Mouse (Mus musculus) adrenal gland, adult (tissue): ENCODE measurements around the gene Auts2.

Source experiments
- DNase-seq, 2 experiments: peaks; one replicate each; pipeline ENCODE4 v3.0.0; 2022 to 2023; ENCODE audit warnings: low spot score in 1 of 2; ENCODE audit not compliant: inconsistent age in 2 of 2

Gene Auts2

DNA sequence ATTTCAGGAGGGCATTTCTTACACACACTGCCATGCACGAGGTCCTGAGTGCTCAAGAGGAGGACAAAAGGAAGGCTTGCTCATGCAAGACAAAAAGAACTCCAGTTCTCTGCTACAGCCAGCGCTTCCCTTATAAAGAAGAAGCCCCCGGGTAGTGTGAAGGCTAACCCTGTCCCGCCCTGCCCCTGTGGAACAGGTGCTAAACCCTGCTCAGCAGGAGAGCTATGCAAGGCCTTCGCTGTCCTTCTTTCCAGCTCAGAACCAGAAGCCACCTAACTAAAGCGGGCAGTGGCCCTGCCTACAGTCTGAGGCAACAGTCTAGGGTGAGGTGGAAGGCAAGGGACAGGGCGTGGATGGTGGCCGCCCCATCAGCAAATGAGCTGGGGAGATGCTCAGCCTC is 947.4 kb downstream of the Auts2 start:
- no peak for DNase-seq

GRCm38 (mm10) chr5:131594597-131594996 is 948.5 kb downstream of the Auts2 start:
- DNase-seq: no peak

DNA sequence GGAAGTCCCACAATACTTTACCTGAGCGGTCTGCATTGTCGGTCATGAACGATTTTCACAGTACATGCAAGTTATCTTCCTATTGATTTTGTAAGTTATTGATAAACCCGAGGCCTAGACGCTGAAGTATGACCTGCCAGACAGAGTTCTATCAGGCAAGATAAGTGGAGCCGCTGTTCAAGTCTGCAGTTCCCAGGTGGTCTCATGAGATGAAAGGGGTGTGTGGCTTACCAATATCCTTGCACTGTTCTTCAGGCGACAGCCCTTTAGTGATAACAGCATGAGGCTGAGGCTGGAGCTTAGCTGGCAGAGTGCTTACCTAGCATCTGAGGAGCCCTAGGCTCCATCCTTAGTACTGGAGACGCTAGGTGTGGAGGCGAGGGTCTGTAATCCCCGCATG is 949.9 kb downstream of the Auts2 start:
- DNase-seq: no peak

- no peak for DNase-seq
These were observed 953.1 kb downstream of the Auts2 start for GRCm38 (mm10) chr5:131589948-131590467.

DNA sequence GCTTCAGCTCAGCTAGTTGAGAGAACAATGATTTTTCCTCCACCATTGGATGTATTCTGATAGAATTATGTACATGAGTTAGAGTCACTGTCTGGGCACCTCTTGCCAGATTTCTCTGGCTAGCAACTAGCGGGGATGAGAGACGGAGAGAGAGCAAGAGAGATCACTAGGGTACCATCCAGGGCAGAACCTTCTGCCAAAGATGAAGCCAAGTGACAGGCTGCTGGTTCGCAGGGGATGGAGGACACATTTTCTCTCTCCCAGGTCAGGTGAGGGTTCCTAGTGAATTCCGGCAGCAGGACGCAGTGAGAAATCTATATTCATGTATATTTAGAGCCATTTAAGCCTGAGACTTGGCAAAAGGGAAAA is 956.8 kb downstream of the Auts2 start:
- DNase-seq: no peak

DNA sequence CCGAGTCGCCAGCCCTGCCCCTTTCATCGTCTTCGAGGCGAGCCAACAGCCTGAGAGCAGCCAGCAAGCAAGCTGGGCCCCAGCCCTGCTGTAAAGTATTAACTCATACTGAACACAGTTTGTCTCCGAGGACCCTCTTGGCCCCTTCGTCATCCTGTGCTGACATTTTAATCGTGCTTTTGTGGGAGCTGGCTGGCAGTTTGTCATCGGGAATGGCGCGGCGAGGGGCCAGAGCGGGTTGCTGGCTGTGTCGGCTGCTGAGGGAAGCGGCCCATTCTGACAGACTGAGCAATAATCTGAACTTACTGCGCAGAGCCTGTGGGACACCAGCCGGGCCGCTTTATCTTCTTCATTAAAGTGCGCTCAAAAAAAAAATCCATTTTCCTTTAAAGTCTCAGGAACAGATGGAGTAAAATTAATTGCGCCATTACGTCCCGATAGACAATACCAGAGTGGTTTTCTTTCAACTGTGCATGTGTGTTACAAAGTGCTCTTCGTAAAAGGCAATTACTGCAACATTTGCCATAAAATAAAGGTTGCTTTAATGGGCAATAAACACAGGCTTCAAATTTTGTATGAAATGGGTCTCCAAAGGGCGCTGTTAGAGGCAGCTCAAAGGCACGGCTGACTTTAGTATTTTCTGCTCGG is 957.3 kb downstream of the Auts2 start:
- DNase-seq: no peak

- no peak for DNase-seq
These were observed 958.6 kb downstream of the Auts2 start for GRCm38 (mm10) chr5:131584260-131585135.

GRCm38 (mm10) chr5:131581110-131582050 is 961.8 kb downstream of the Auts2 start:
- no peak for DNase-seq

GRCm38 (mm10) chr5:131578737-131579136 is 964.4 kb downstream of the Auts2 start:
- DNase-seq: no peak

- DNase-seq: no peak
These were observed 967.3 kb downstream of the Auts2 start for GRCm38 (mm10) chr5:131575733-131576265.

GRCm38 (mm10) chr5:131575086-131575514 is 968.0 kb downstream of the Auts2 start:
- DNase-seq: no peak

DNA sequence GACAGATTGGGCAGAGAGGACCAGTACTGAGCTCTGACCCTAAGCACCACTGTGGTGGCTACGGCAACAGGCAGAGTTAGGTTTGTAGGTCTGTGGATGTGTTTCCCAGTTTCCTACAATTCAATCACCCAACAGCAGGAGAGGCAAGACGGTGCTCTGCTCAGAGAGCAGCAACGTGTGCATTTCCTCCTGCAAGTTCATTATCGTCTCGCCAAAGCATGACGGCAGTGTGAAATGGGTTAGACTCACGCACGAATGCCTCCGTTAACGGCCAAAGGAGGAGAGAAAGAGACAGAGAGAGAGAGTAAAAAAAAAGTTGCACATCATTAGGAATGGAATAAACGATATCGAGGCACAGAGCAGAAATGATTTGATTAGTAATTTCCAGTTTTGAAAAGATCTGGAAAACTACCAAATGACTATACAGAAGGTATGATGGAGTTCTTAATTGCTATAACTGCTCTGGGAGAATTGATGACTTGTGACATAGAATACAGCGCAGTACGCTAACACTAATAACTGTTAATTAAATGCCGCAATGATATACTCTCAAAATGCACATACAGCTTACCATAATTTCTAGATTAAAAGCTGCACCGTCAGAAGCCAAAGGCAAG is 968.6 kb downstream of the Auts2 start:
- no peak for DNase-seq

- no peak for DNase-seq
These were observed 969.6 kb downstream of the Auts2 start for GRCm38 (mm10) chr5:131573296-131574177.

- peak; percentile 77 to 94 for DNase-seq
These were observed 977.1 kb downstream of the Auts2 start for GRCm38 (mm10) chr5:131566032-131566431.

DNA sequence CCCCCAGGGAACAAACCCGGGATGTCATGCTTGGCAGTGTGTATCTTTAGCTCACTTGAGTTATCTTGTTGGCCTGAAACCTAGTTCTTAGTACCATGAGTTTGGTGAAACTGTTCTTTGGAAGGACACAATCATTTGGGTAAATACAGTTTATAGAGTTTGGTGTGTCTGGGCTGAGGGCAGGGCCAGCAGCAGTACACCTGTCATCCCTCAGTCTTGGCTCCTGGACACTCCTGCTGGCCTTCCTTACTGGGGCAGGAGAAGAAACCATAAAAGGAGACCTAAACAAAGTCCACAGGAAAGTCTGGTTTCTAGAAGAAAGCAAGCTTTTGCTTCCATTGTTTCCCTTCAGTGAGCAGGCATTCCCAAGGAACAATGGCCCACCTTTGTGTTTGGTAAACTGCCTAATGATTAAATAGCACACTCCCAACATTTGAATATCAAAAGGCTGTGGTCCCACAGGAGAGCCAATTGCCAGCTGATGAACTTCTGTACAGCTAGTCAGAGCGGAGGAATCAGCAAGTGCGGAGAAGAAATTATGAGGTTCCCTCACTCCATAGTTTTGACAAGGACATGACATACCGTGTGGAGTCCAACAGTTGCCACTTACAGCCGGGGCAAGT is 979.4 kb downstream of the Auts2 start:
- DNase-seq: no peak

- no peak for DNase-seq
These were observed 982.2 kb downstream of the Auts2 start for GRCm38 (mm10) chr5:131560773-131561560.

GRCm38 (mm10) chr5:131558403-131559174 is 984.6 kb downstream of the Auts2 start:
- peak in 1 of 2 experiments; percentile 46 for DNase-seq
